Mouse (Mus musculus): ENCODE data around the gene Tubgcp6.

Gene Tubgcp6

GRCm38 (mm10) chr15:89106073-89106472 is 16.8 kb downstream of the Tubgcp6 start:
- CTCF ChIA-PET, result no interaction called here

GRCm38 (mm10) chr15:89104425-89104824 is 18.5 kb downstream of the Tubgcp6 start:
- CTCF ChIA-PET, result no interaction called here

GRCm38 (mm10) chr15:89103921-89104320 is 19.0 kb downstream of the Tubgcp6 start:
- CTCF ChIA-PET, result no interaction called here

- CTCF ChIA-PET, result no interaction called here
Observed at GRCm38 (mm10) chr15:89102646-89103045, 20.3 kb downstream of the Tubgcp6 start.

- CTCF ChIA-PET, result no interaction called here
Observed at GRCm38 (mm10) chr15:89100823-89101222, 22.1 kb downstream of the Tubgcp6 start.

GRCm38 (mm10) chr15:89098616-89099015 is 24.3 kb downstream of the Tubgcp6 start:
- CTCF ChIA-PET, result no interaction called here

GRCm38 (mm10) chr15:89097450-89097849 is 25.5 kb downstream of the Tubgcp6 start:
- CTCF ChIA-PET, result interaction anchor here (0.5 kb wide), 1 partner anchor 107 kb away, joined by 5 read pairs; no protein-coding TSS in a partner anchor

- CTCF ChIA-PET, result interaction anchor here (0.6 kb wide), 1 partner anchor 308 kb away, joined by 15 read pairs; no protein-coding TSS in a partner anchor
Observed at GRCm38 (mm10) chr15:89092181-89092580, 30.7 kb downstream of the Tubgcp6 start.

- CTCF ChIA-PET, result no interaction called here
Observed at GRCm38 (mm10) chr15:89090662-89091061, 32.2 kb downstream of the Tubgcp6 start.

- CTCF ChIA-PET, result no interaction called here
Observed at GRCm38 (mm10) chr15:89089248-89090051, 33.5 kb downstream of the Tubgcp6 start.

- CTCF ChIA-PET, result no interaction called here
Observed at GRCm38 (mm10) chr15:89088607-89089247, 34.2 kb downstream of the Tubgcp6 start, which contains the start of gene Selenoo. Gene Selenoo, plus strand, starts transcription at chr15:89089084.

- CTCF ChIA-PET, result no interaction called here
Observed at GRCm38 (mm10) chr15:89084826-89085225, 38.1 kb downstream of the Tubgcp6 start.

GRCm38 (mm10) chr15:89083906-89084305 is 39.0 kb downstream of the Tubgcp6 start:
- CTCF ChIA-PET, result no interaction called here

- CTCF ChIA-PET, result interaction anchor here (0.5 kb wide), 1 partner anchor 133 kb away, joined by 10 read pairs; the partner anchor contains the start of gene Ppp6r2
Observed at GRCm38 (mm10) chr15:89078208-89078836, 44.6 kb downstream of the Tubgcp6 start.

GRCm38 (mm10) chr15:89076156-89076731 is 46.7 kb downstream of the Tubgcp6 start:
- CTCF ChIA-PET, result interaction anchor here (1.0 kb wide), 1 partner anchor 135 kb away, joined by 6 read pairs; the partner anchor contains the start of gene Ppp6r2

GRCm38 (mm10) chr15:89075478-89076147 is 47.3 kb downstream of the Tubgcp6 start:
- CTCF ChIA-PET, result interaction anchor here (1.0 kb wide), 1 partner anchor 136 kb away, joined by 6 read pairs; the partner anchor contains the start of gene Ppp6r2

- CTCF ChIA-PET, result interaction anchor here (1.0 kb wide), 1 partner anchor 136 kb away, joined by 6 read pairs; the partner anchor contains the start of gene Ppp6r2
Observed at GRCm38 (mm10) chr15:89074613-89075477, 48.1 kb downstream of the Tubgcp6 start, which contains the start of gene Trabd. Gene Trabd, plus strand, starts transcription at chr15:89075124.

- CTCF ChIA-PET, result no interaction called here
Observed at GRCm38 (mm10) chr15:89073993-89074603, 48.8 kb downstream of the Tubgcp6 start.

- CTCF ChIA-PET, result no interaction called here
Observed at GRCm38 (mm10) chr15:89070606-89071005, 52.3 kb downstream of the Tubgcp6 start.

GRCm38 (mm10) chr15:89069336-89069840 is 53.5 kb downstream of the Tubgcp6 start:
- CTCF ChIA-PET, result no interaction called here
